Mouse (Mus musculus) liver, embryonic 11.5 days (tissue): Measurements from ENCODE around the gene Mtor. TPM values are rescaled to one million over a fixed set of nuclear protein-coding genes. Genes with fewer than 3 reads are reported as not detected.

ENCODE experiments used
- ATAC-seq: fragments of 200-750 bp; cut with Nextera tagmentation; replicated peaks from 2 replicates; pipeline ENCODE4 v1.8.0; 2017; ENCODE audit warnings: moderate number of reproducible peaks, mild to moderate bottlenecking, moderate TSS enrichment, moderate library complexity; ENCODE audit not compliant: low FRiP score
- DNase-seq: peaks from one replicate; pipeline ENCODE4 v3.0.0-alpha.2; 2017; ENCODE audit warnings: low spot score
- H3K27ac ChIP-seq: fragments of 300-500 bp; sonication (generic); 2 replicates; pipeline ENCODE4 v1.5.1; 2014; ENCODE audit warnings: mild to moderate bottlenecking, low read depth, low read length, control low read depth
- H3K27me3 ChIP-seq: fragments of 300-500 bp; sonication (generic); replicated peaks from 2 replicates; pipeline ENCODE4 v1.6.1; 2014; ENCODE audit warnings: low read length, mixed read lengths; ENCODE audit not compliant: control insufficient read depth, insufficient read depth
- H3K36me3 ChIP-seq: fragments of 300-500 bp; sonication (generic); 2 replicates; pipeline ENCODE4 v1.6.1; 2014; ENCODE audit warnings: mild to moderate bottlenecking, low read length, moderate library complexity, mixed read lengths; ENCODE audit not compliant: control insufficient read depth, insufficient read depth
- H3K4me1 ChIP-seq: fragments of 300-500 bp; sonication (generic); replicated peaks from 2 replicates; pipeline ENCODE4 v1.6.1; 2014; ENCODE audit warnings: low read length, mixed read lengths; ENCODE audit not compliant: control insufficient read depth, insufficient read depth
- H3K4me2 ChIP-seq: fragments of 300-500 bp; sonication (generic); 2 replicates; pipeline ENCODE4 v1.6.1; 2014; ENCODE audit warnings: mild to moderate bottlenecking, control low read depth, moderate library complexity
- H3K4me3 ChIP-seq: fragments of 300-500 bp; sonication (generic); 2 replicates; pipeline ENCODE4 v1.5.1; 2014; ENCODE audit warnings: low read depth, low read length, control low read depth
- H3K9ac ChIP-seq: fragments of 300-500 bp; sonication (generic); 2 replicates; pipeline ENCODE4 v1.6.1; 2014; ENCODE audit warnings: low read depth, low read length, control low read depth
- H3K9me3 ChIP-seq: fragments of 300-500 bp; sonication (generic); 2 replicates; pipeline ENCODE4 v1.6.1; 2016; ENCODE audit warnings: low read length, inconsistent platforms, mixed read lengths; ENCODE audit not compliant: control insufficient read depth
- WGBS: fragments of 180-500 bp; shearing (Covaris S2); extraction: QIAGEN DNeasy Blood & Tissue Kit; methylation state at CpG from one replicate; pipeline ENCODE4 v1.1.7; 2014; 5-methylcytosine and 5-hydroxymethylcytosine counted together
- polyA plus RNA-seq: library from polyadenylated mRNA; unstranded; fragments of >200 nt; fragmentation: Nextera tagmentation; extraction: Ambion mirVana; gene quantifications from 2 replicates; pipeline ENCODE4 v1.2.1, GENCODE M21; 2014

Gene Mtor
- polyA plus RNA-seq, 1 experiment from 2014 or later: 22.9 TPM

DNA sequence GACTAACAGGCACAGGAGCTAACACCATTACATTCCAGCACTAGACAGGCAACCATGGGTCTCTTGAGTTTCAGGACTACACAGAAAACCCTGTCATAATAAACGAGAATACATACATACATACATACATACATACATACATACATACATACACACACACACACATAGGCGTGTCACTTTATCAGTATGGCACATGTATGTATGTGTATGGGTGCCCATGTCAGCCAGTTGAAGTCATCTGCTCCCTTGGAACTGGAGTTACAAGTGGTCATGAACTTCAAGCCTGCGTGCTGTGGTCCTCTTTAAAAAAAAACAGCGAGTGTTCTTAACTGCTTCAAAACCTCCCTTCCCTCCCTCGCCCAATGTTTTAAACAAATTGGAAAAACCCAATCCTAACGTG, 109.4 kb downstream of the Mtor start:
- peak overlapping the region; percentile 99 for H3K9ac ChIP-seq
- H3K27ac ChIP-seq: peak overlapping the region; percentile 91
- WGBS: 27% methylated on average over 6 of the region's 6 CpGs
- peaks cover 11% of the 10 kb centered on the region for H3K4me1 ChIP-seq
- DNase-seq (no peak), ATAC-seq (peak; percentile 53)
- peak overlapping the region; percentile 92 for H3K4me3 ChIP-seq
- H3K27me3 ChIP-seq: no peaks in the 10 kb centered on the region
- peak overlapping the region; percentile 88 for H3K4me2 ChIP-seq
- H3K9me3 ChIP-seq: no peaks in the 10 kb centered on the region
- H3K36me3 ChIP-seq: peaks cover 46% of the 10 kb centered on the region

DNA sequence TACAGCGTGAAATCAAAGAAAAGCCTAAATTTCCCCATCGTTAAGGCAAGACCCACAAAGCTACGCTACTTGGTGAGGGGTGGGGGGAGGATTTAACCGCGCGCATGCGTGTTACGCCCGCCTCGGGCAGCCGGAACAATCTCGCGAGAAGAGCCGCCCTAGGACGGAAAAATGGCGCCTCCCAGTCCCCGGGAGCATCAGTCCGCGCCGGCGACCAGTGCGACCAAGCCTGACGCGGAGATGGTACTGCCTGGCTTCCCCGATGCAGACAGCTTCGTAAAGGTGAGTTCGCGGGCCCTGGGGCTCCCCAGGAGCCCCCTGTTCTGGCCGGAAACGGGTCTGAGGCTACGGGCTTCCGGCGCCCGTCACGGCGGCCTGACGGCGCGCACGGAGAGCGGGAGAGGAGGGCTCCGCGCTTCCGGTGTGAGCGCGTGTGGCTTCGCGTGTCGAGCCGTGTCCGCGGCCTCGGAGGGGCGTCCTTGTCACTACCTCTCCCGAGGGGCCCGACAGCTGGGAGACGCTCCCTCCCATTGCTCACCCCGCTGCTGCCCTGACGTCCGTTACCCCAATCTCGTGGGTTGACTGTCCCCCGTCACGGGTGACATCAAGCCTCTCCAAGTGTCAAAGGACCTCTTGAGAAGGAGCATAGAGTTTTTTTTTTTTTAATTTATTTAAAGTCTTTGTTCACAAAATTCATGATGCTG, 110.0 kb downstream of the Mtor start, which contains the start of gene Exosc10:
Gene Exosc10, plus strand, starts transcription at position 133 of the 704 bp plus-strand sequence.
- DNase-seq (peak; percentile 91), ATAC-seq (peak; percentile 90)
- H3K4me3 ChIP-seq: peak within 1 kb of the TSS; percentile 92
- peak within 1 kb of the TSS; percentile 88 for H3K4me2 ChIP-seq
- peaks cover 11% of the 10 kb centered on the region for H3K4me1 ChIP-seq
- H3K36me3 ChIP-seq: peaks cover 47% of the 10 kb centered on the region
- peak within 1 kb of the TSS; percentile 91 for H3K27ac ChIP-seq
- WGBS: under 1% methylated on average over 63 of the region's 63 CpGs
- H3K9ac ChIP-seq: peak within 1 kb of the TSS; percentile 99
- H3K9me3 ChIP-seq: no peaks in the 10 kb centered on the region
- no peaks in the 10 kb centered on the region for H3K27me3 ChIP-seq

DNA sequence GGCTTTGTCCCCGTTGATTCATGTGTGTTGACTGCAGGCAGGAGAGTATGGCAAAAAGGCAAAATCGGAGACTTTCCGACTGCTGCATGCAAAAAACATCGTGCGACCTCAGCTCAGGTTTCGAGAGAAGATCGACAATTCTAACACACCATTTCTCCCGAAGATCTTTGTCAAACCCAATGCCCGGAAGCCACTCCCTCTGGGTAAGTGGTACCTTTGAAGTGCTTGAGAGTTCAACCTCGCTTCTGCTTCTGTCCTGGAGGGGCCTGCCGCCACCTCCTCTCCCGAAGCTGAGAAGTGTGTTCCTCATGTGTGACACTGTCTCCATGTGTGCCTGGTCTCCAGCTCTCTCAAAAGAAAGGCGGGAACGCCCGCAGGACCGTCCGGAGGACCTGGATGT, 114.3 kb downstream of the Mtor start:
- Histone ChIP-seq H3K27ac (no peak overlapping the region), H3K4me2 (no peak overlapping the region), H3K36me3 (peaks cover 70% of the 10 kb centered on the region), H3K27me3 (no peaks in the 10 kb centered on the region), H3K9me3 (no peaks in the 10 kb centered on the region), H3K9ac (no peak overlapping the region), H3K4me1 (peaks cover 9% of the 10 kb centered on the region), H3K4me3 (no peak overlapping the region)
- 92% methylated on average over 17 of the region's 17 CpGs for WGBS
- ATAC-seq (no peak), DNase-seq (no peak)

DNA sequence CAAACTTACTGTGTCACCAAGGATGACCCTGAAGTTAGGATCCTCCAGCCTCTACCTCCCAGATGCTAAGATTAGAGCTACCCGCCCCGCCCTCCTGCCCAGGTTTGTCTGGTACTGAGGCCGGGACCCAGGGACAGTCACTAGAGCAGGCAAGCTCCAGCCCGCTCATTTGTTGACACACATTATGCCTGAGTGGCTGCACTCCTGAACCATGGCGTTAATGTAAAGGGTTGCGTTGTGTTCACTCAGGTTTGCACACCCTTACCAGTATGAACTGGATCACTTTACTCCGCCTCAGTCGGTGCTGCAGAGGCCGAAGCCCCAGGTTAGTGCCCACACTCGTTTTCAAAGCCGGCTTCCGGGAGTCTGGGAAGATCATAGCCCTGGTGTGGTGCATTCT, 115.2 kb downstream of the Mtor start:
- peaks cover 79% of the 10 kb centered on the region for H3K36me3 ChIP-seq
- H3K4me2 ChIP-seq: no peak overlapping the region
- H3K9me3 ChIP-seq: no peaks in the 10 kb centered on the region
- no peak overlapping the region for H3K27ac ChIP-seq
- WGBS: 94% methylated on average over 12 of the region's 12 CpGs
- H3K27me3 ChIP-seq: no peaks in the 10 kb centered on the region
- DNase-seq (no peak), ATAC-seq (no peak)
- H3K4me3 ChIP-seq: no peak overlapping the region
- peaks cover 6% of the 10 kb centered on the region; the same call in 1 of the 2 replicates for H3K4me1 ChIP-seq
- no peak overlapping the region for H3K9ac ChIP-seq

DNA sequence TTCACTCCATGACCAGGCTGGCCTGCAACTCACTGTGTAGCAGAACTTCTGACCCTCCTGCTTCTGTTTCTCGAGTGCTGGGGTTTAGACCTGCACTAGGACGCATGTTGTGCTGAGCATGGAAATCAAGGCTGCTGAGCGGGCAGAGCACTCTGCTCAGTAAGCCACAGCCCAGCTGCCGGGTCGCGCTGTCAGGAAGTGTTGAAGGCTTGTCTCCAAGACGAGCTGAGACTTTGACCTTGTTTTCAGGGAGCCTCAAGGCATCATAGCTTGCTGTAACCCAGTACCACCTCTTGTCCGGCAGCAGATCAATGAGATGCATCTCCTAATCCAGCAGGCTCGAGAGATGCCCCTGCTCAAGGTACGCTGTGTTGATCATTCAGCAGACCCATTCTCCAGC, 121.7 kb downstream of the Mtor start:
- H3K36me3 ChIP-seq: peaks cover 87% of the 10 kb centered on the region
- ATAC-seq (no peak), DNase-seq (no peak)
- H3K9me3 ChIP-seq: no peaks in the 10 kb centered on the region
- no peak overlapping the region for H3K4me3 ChIP-seq
- no peaks in the 10 kb centered on the region for H3K27me3 ChIP-seq
- WGBS: 92% methylated on average over 10 of the region's 10 CpGs
- no peak overlapping the region for H3K4me2 ChIP-seq
- no peak overlapping the region for H3K9ac ChIP-seq
- no peak overlapping the region for H3K27ac ChIP-seq
- H3K4me1 ChIP-seq: no peaks in the 10 kb centered on the region

DNA sequence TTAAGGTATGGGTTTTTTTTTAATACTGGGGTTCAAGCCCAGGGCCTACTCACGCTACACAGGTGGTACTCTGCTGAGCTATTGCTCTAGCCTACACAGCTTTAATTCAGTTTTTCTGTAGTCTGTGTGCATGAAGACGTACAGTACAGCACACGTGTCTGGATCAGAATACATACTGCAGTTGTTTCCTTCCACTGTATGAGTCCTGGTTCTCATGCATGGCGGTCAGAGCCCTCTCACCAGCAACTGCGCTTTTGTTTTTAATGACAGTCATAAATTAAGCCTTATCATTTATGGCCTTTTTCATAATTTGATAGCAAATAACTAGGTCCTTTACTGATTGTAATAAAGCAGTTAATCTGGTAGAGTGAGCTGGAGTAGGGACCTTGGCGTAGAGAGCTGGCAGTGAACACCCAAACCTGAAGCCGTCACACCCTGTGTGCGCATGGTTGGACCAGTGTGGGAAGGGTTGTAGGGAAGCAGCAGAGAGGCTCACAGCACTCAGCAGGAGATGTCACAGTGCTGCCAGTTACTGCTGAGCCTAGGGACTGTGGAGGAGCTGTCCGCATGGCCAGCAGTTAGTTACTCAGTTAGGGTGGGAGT, 122.4 kb downstream of the Mtor start:
- H3K9ac ChIP-seq: no peak overlapping the region
- WGBS: 97% methylated on average over 9 of the region's 9 CpGs
- no peak overlapping the region for H3K4me2 ChIP-seq
- H3K4me1 ChIP-seq: no peaks in the 10 kb centered on the region
- no peak for ATAC-seq
- H3K4me3 ChIP-seq: no peak overlapping the region
- H3K9me3 ChIP-seq: no peaks in the 10 kb centered on the region
- no peak for DNase-seq
- H3K36me3 ChIP-seq: peaks cover 88% of the 10 kb centered on the region
- H3K27ac ChIP-seq: no peak overlapping the region
- no peaks in the 10 kb centered on the region for H3K27me3 ChIP-seq

- H3K4me2 ChIP-seq: no peak overlapping the region
Observed at GRCm38 (mm10) chr4:148573222-148573621, 124.8 kb downstream of the Mtor start.

GRCm38 (mm10) chr4:148580765-148581164, 132.4 kb downstream of the Mtor start:
- DNase-seq (no peak), ATAC-seq (no peak)
- 93% methylated on average over 9 of the region's 9 CpGs for WGBS
- no peak overlapping the region for H3K27ac ChIP-seq
- peaks cover 13% of the 10 kb centered on the region; the same call in 1 of the 2 replicates for H3K4me1 ChIP-seq
- H3K27me3 ChIP-seq: no peaks in the 10 kb centered on the region
- H3K4me3 ChIP-seq: no peak overlapping the region
- no peak overlapping the region for H3K9ac ChIP-seq
- H3K9me3 ChIP-seq: no peaks in the 10 kb centered on the region
- H3K36me3 ChIP-seq: peaks cover 49% of the 10 kb centered on the region
- H3K4me2 ChIP-seq: no peak overlapping the region

More at GRCm38 (mm10) chr4:148573222-148573621, 124.8 kb downstream of the Mtor start:
- Histone ChIP-seq H3K27me3 (no peaks in the 10 kb centered on the region), H3K4me3 (no peak overlapping the region), H3K36me3 (peaks cover 85% of the 10 kb centered on the region), H3K4me1 (no peaks in the 10 kb centered on the region), H3K9ac (no peak overlapping the region), H3K9me3 (no peaks in the 10 kb centered on the region), H3K27ac (no peak overlapping the region)
- ATAC-seq: no peak
- 79% methylated on average over 7 of the region's 7 CpGs for WGBS
- DNase-seq: no peak

GRCm38 (mm10) chr4:148581422-148581821, 133.0 kb downstream of the Mtor start:
- Histone ChIP-seq H3K27ac (no peak overlapping the region), H3K27me3 (no peaks in the 10 kb centered on the region), H3K4me3 (no peak overlapping the region), H3K4me2 (no peak overlapping the region), H3K9me3 (no peaks in the 10 kb centered on the region), H3K36me3 (peaks cover 43% of the 10 kb centered on the region), H3K4me1 (peaks cover 13% of the 10 kb centered on the region; the same call in 1 of the 2 replicates), H3K9ac (no peak overlapping the region)
- DNase-seq (no peak), ATAC-seq (no peak)
- 87% methylated on average over 5 of the region's 5 CpGs for WGBS
